Mouse (Mus musculus): ENCODE measurements around the gene Cmip.

GRCm38 (mm10) chr8:117401880-117402279 lies 145.0 kb downstream of the Cmip start:
- TF ChIP-seq POLR2A (IDR thresholded peaks at IDR 0.05; ENCODE audit: borderline replicate concordance, insufficient read depth, low read length) (no peak), CTCF (IDR thresholded peaks at IDR 0.05; ENCODE audit: borderline replicate concordance, insufficient read depth, low read depth, low read length) (no peak)

All from cerebellum, adult 2 months (tissue).